Mouse (Mus musculus) liver, postnatal 0 days (tissue): ENCODE data around the gene Atp2a1.

Experiments used
- CTCF ChIP-seq: sonication (generic); IDR thresholded peaks from 2 replicates; pipeline ENCODE4 v1.5.1; 2016; ENCODE audit warnings: antibody characterized with exemption, low read depth
- EP300 ChIP-seq: IDR thresholded peaks from 2 replicates; pipeline ENCODE4 v1.6.1; 2016; ENCODE audit warnings: antibody characterized with exemption, low read depth, mild to moderate bottlenecking

- no peak for TF ChIP-seq CTCF
- no peak for TF ChIP-seq EP300
These were observed 9.4 kb upstream of the Atp2a1 start for GRCm38 (mm10) chr7:126472306-126472705.
